Mouse (Mus musculus): Measurements from ENCODE around the gene Gm21900. TPM values are rescaled to one million over a fixed set of nuclear protein-coding genes. Genes with fewer than 3 reads are reported as not detected.
"Not testable (repeated sequence)": the region's sequence is repeated elsewhere in the genome, so short reads cannot be mapped to it uniquely, and the experiment has no call there.

Gm21900 gene
- total RNA-seq (2021), result not detected
- long read RNA-seq, experiment 1, result 0 reads
- long read RNA-seq, experiment 2, result 0 reads

DNA sequence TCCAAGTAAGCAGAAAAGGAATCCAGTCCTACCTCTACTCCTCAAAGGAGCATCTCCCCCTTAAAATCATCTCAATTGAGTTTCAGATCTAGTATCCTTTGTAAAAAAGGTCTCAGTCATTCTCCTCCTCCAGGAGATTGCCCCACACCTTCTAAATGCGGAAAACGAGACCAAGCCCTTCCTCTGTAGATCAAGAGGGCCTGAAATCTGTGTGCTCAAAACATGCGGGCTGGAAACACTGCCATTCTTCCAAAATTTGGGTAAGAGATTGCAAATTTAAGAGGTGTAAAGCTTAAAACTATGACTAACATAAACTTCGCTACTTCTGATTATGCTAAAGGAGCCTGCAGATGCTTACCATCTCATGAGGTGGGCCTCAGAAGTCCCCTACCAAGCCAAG, at the start of gene Gm21900:
Gm21900 (plus strand) TSS at position 301 of the 400 bp plus-strand sequence.
- not testable (repeated sequence) for DNase-seq (ENCODE audit: low spot score in 2 of 2)

DNA sequence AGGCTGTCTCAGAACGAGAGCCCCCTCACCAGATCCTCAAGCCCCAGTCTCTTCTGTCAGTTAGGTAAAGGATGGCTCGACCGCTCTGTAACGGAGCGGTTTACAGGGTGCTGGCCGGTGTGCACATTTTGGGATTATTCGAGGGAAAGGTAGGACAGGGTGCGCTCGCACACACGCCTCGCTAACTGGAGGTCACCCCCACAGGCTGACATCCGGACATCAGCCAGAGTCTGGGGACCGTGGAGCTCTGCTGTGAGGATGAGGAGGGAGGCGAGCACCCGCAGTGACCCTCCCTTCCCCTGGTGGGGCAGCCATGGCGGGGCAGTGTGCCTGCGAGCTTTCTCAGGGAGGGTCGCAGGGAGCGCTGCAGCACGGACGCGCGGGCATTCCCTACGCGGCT, 27.4 kb downstream of the Gm21900 start:
- not testable (repeated sequence) for DNase-seq (ENCODE audit: low spot score in 2 of 2)

Other genes starting within 250 kb of the Gm21900 start
- gene Gm28510, start 203.6 kb upstream of the Gm21900 start, total RNA-seq (2021), result not detected
- not detected for gene Gm20737, start 80.3 kb upstream of the Gm21900 start, total RNA-seq (2021)
- gene Gm21775, start 62.9 kb upstream of the Gm21900 start, total RNA-seq (2021), result not detected
- gene Gm20777, start 136.1 kb downstream of the Gm21900 start, total RNA-seq (2021), result not detected